Mouse (Mus musculus) CH12.LX (cell line): ENCODE results near the gene Tspan14.

Experiments
- CHD2 ChIP-seq: IDR thresholded peaks from 2 replicates; pipeline ENCODE4 v1.6.1; 2011; ENCODE audit warnings: low read length, improper control_type of control experiment
- CTCF ChIP-seq, 2 experiments: IDR thresholded peaks in 1 of 2; conservative IDR thresholded peaks in 1 of 2; 2 replicates each; pipeline ENCODE4 v1.5.1; 2011 to 2012; ENCODE audit warnings: low read depth in 2 of 2, low read length in 2 of 2, improper control_type of control experiment in 1 of 2, inconsistent platforms in 1 of 2, mild to moderate bottlenecking in 1 of 2, moderate library complexity in 1 of 2
- E2F4 ChIP-seq: IDR thresholded peaks from 2 replicates; pipeline ENCODE4 v1.6.1; 2011; ENCODE audit warnings: low read depth, low read length, improper control_type of control experiment; ENCODE audit not compliant: insufficient replicate concordance
- HCFC1 ChIP-seq: IDR thresholded peaks from 2 replicates; pipeline ENCODE4 v1.6.1; 2012; ENCODE audit warnings: low read depth, mild to moderate bottlenecking, inconsistent platforms, low read length, improper control_type of control experiment
- JUND ChIP-seq: conservative IDR thresholded peaks from 2 replicates; pipeline ENCODE4 v1.6.1; 2011; ENCODE audit warnings: low read depth, low read length, improper control_type of control experiment
- MAX ChIP-seq: IDR thresholded peaks from 2 replicates; pipeline ENCODE4 v1.6.1; 2011; ENCODE audit warnings: low read length, improper control_type of control experiment
- MXI1 ChIP-seq: IDR thresholded peaks from 2 replicates; pipeline ENCODE4 v1.6.1; 2011; ENCODE audit warnings: mild to moderate bottlenecking, low read depth, low read length, improper control_type of control experiment
- NELFE ChIP-seq: IDR thresholded peaks from 2 replicates; pipeline ENCODE4 v1.6.1; 2011; ENCODE audit warnings: low read depth, low read length, improper control_type of control experiment
- POLR2A ChIP-seq: IDR thresholded peaks from 2 replicates; pipeline ENCODE4 v1.6.1; 2011; ENCODE audit warnings: low read depth, mild to moderate bottlenecking, improper control_type of control experiment, low read length
- TCF12 ChIP-seq: IDR thresholded peaks from 2 replicates; pipeline ENCODE4 v1.6.1; 2014; ENCODE audit warnings: low read depth, mild to moderate bottlenecking, inconsistent platforms, low read length, improper control_type of control experiment
- UBTF ChIP-seq: IDR thresholded peaks from 2 replicates; pipeline ENCODE4 v1.6.1; 2012; ENCODE audit warnings: low read depth, mild to moderate bottlenecking, inconsistent platforms, low read length, improper control_type of control experiment, moderate library complexity
- ZKSCAN1 ChIP-seq: IDR thresholded peaks from 2 replicates; pipeline ENCODE4 v1.6.1; 2012; ENCODE audit warnings: low read depth, inconsistent platforms, low read length, improper control_type of control experiment, borderline replicate concordance

- no peak for TF ChIP-seq MXI1
- no peak for TF ChIP-seq CHD2
- TF ChIP-seq POLR2A: no peak
- no peak for TF ChIP-seq UBTF
- no peak for TF ChIP-seq E2F4
- no peak for TF ChIP-seq CTCF (conservative IDR thresholded peaks at IDR 0.05 in 1 of 2, IDR thresholded peaks at IDR 0.05 in 1 of 2; ENCODE audit: low read depth in 2 of 2, low read length in 2 of 2)
- no peak for TF ChIP-seq JUND
- TF ChIP-seq ZKSCAN1: no peak
- TF ChIP-seq HCFC1: no peak
- no peak for TF ChIP-seq MAX
- TF ChIP-seq NELFE: no peak
- no peak for TF ChIP-seq TCF12
Measured at GRCm38 (mm10) chr14:40874565-40874964, 92.0 kb downstream of the Tspan14 start.
